Mouse (Mus musculus) heart, adult 11 months (tissue): ENCODE measurements at regions not wholly inside any gene's neighbourhood (a gene's known extent, or its start where the extent isn't known, plus 50 kb on each side); places are given as distances from the start of the nearest gene placed in this dataset.

Source experiments
- DNase-seq: peaks from one replicate; pipeline ENCODE4 v3.0.0; 2022

GRCm38 (mm10) chr13:101286029-101286917 lies 453.0 kb upstream of the Slc30a5 start:
- DNase-seq, result no peak

DNA sequence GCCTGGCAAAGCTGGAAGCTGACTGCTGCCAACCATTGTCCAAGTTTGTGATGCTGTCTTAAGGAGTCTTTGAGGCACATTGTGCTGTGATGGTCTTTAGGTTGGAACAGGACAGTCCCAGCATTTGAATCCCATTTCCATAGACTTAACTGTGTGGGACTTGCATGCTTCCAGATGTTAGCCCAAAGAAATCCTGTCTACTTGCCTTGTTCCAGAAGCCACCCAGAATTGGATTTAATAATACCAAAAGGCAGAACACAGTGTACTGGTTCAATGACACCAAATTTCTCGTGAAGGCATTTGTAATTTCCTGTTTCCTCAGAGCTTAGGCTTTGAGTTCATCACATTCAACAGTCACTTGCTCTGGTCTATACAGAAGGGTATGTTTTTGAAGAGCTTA lies 444.9 kb upstream of the Slc30a5 start:
- DNase-seq, result peak; percentile 91

DNA sequence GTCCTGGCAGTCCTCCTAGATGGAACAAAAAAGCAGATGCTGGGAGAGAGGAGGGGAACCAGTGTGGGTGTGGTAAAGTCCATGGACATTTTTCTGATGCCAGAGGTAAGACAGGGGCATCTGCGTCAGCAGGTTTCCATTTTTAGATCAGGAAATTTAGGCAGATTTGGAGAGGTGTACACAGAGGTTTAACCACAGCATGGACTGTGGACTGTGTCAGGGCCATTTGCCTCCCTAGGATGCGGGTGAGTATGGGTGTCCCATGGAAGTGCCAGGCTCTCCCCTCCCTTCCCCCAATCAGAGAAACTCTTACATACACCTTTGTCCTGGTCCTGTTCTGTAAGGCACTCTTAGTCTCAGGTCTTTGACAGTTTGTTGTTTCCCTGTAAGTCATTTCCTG lies 443.5 kb upstream of the Slc30a5 start:
- DNase-seq, result no peak

- no peak for DNase-seq
Measured at GRCm38 (mm10) chr13:101274470-101275141, 441.4 kb upstream of the Slc30a5 start.

DNA sequence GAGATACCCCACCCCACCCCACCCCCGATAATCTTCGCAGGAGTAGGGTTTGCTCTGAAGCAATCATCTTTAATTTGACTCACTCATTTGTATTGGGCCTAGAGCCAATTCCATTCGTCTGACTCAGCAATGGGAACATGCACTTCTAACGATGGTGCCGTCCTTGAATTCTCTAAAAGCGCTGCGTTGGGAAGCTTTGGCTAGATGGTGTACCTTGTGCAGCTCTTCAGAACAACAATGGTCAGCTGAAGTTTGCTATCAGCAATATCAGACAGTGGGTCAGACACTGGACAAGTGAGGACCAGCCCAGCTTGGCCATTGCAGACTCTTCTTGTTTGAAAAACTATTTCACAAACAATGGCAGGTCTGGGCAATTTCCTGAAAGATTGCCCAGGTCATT lies 440.1 kb upstream of the Slc30a5 start:
- DNase-seq, result no peak

DNA sequence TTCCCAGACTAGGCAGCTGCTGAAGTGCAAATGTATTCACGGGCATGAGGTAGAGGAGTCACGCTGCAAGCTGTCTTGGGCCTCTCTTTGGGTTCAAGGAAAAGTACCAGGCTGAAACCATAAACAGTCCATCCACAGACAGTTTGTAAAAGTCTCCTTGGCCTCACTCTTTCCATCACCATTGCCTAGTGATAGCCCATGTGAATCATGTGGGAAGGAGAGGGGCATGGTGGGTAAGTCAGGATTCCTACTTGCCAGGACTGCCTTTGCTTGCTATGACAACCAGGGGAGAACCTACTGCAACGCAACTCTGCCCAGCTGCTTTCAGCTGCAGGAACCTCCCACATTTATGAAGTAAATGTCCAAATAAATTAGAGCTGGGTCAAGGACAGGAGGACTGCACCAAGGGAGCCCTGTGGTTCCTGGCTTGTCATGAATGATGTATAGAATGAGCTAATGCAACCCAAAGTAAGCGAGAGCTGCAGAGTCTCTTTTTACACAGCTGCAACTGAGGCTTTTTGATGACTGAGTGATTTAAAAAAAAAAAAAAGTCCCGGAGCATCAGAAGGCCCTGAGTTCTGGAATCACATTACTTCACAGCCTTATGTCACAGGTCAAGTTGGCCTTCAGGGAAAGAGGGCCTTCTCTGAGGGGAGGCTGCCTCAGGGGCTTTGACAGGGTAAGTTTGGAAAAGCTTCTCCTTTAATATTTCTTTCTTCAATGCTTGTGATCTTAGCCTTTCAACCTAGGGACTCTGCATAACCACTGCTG lies 420.7 kb upstream of the Slc30a5 start:
- peak; percentile 74 for DNase-seq

DNA sequence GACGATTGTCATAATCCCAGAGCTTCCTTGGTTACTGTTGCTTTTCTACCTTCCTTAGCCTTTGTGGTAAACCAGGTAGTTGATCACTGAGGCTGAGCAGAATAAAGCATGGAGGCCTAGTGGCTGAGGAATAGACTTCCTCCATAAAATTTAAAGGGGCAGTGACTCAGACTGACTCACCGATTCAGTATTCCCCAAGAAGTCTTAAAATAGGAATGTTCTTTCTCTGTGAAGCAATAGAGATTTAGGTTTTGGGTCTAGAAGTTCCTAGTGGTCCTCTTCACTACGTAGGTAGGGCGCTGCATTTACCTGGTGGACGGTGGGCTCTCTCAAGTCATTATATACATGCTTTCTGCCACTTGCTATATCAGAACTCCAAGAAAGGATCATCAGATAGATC lies 416.1 kb upstream of the Slc30a5 start:
- no peak for DNase-seq

GRCm38 (mm10) chr13:101244326-101244725 lies 411.1 kb upstream of the Slc30a5 start:
- DNase-seq, result peak; percentile 46

GRCm38 (mm10) chr13:101238860-101239259 lies 405.6 kb upstream of the Slc30a5 start:
- no peak for DNase-seq

DNA sequence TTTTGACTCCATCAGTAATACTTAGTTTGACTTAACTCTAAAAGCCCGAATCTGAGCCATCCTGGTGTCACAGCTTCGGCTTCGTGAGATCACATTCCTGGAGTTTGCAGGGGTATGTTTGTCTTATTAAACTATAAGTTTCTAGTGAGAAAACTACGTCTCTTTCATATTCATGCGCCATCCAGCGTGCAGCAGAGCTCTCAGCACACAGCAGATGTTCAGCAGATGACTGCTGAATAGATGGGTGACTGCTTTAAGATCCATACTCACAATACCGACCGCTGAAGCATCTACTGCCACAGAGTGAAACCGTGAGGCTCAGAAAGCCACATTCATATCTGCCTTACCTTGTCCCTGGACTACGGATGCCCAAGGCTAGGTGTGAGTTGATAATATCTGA lies 403.8 kb upstream of the Slc30a5 start:
- peak; percentile 43 for DNase-seq

DNA sequence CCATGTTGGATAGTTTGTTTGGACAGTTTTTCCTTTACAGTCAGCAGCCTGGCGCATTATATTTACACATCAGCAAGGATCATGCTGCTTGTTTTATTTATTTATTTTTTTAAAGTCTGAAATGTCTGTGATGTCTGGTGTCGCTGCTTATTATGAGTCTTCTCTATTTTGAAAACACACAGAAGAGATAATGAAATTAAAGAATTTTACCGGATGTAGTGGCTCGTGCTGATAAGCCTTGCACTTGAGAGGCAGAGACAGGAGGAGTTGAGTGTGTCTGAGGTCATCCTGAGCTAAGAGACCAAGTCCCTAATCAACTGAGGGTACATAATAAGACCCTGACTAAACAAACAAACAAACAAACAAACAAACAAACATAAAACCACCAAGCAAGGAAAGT lies 402.6 kb upstream of the Slc30a5 start:
- DNase-seq, result peak; percentile 16

- DNase-seq, result peak; percentile 75
Measured at GRCm38 (mm10) chr13:101235110-101235509, 401.9 kb upstream of the Slc30a5 start.

GRCm38 (mm10) chr13:101234550-101234949 lies 401.3 kb upstream of the Slc30a5 start:
- peak; percentile 8 for DNase-seq

- peak; percentile 89 for DNase-seq
Measured at GRCm38 (mm10) chr13:101233843-101234281, 400.6 kb upstream of the Slc30a5 start.

- peak; percentile 95 for DNase-seq
Measured at GRCm38 (mm10) chr13:101233181-101233842, 400.1 kb upstream of the Slc30a5 start.

DNA sequence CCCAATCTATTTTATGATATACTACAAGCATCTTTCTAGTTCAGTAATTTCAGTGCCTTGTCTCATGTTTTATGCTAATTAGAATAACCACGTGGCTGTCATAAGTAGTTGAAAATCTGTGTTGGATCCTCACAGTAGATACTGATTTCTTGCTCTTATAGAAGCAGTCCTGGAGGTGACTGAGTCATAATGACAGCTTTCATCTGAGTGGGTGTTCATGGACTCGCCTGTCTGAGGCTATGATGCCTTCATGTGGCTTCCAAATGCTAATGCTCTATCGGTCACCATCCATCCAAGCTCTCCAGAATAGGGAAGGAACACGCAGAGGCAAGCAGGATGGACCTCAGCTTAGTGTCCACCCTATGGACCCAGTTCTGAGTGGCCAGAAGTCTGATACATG lies 396.6 kb upstream of the Slc30a5 start:
- peak; percentile 49 for DNase-seq

DNA sequence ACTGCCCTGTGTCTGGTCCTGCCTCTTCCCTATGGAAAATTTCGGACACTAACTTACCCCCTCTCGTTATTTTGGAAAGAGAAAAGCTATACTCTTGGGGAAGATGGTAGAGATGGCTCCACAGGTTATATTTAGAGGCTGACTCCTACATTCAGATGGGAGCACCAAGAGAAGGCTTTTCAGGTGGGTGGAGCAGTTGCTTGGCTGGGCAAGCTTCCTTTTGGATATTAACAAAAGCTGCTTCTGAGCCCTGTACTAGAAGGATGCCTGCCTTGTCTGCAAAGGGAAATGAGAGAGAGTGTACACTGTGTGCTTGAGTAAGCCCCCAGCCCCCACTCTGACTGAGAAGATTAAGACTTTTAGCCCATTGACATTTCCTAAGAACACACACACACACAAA lies 392.1 kb upstream of the Slc30a5 start:
- DNase-seq, result no peak

DNA sequence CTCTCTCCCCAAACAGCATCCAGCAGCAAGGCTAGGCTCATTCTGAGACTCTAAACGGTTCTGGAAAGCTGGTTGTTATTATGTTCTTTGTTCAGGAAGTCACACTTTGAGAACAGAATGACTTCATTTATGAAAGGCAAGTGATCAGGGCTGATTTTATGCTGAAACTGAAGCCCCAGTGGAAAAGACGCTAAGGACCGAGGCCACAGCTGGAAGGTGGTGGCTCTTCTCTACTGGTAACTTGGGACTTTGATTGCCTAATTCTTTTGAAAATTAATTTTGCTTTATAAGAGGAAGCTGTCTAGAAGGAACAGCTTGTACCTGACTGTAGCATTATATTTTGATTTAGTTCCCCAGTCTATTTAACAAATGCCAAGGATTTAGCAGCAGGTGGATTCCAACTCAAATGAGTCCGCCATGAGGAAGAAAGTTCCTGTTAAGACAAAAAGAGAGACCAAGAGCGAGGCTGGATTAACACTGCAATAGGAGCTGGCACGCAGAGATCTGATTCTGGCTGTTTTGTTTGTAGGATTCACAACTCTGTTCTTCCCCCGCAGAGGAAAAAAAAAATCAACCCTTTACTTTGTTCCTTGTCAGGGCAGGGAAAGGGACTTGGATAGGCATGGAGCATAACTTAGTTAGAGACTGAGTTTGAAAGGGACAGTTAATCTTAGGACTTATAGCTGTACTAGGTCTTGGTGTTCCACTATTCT lies 388.3 kb upstream of the Slc30a5 start:
- peak; percentile 94 for DNase-seq

GRCm38 (mm10) chr13:101219568-101219967 lies 386.3 kb upstream of the Slc30a5 start:
- DNase-seq, result no peak

GRCm38 (mm10) chr13:101216897-101217480 lies 383.8 kb upstream of the Slc30a5 start:
- peak; percentile 72 for DNase-seq

- peak; percentile 72 for DNase-seq
Measured at GRCm38 (mm10) chr13:101216421-101216820, 383.2 kb upstream of the Slc30a5 start.

- peak; percentile 54 for DNase-seq
Measured at GRCm38 (mm10) chr13:101215792-101216221, 382.6 kb upstream of the Slc30a5 start.
